Mouse (Mus musculus): Measurements from ENCODE around the gene Cog1. TPM values are rescaled to one million over a fixed set of nuclear protein-coding genes. Genes with fewer than 3 reads are reported as not detected.

Cog1 gene
- polyA plus RNA-seq, 1 experiment: 4.5 TPM

DNA sequence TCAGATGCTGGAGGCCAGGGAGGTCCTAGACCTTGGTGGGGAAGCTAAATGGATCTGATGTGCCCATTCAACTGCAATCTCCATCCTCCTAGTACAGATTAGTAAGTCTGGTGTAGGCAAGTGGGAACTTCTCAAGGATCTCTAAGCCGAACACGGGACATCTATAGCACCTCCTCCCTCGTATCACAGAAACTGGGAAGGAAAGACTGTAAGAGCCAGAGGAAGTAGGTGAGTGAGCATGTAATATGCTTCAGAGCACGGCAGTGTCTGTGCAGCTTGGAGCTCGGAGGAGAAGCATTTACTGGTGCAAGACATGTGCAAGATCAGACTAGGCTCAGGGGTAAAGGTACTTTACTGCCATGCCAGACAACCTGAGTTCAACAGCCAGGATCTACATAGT is 19.9 kb downstream of the Cog1 start:
- H3K27me3 ChIP-seq (ENCODE audit: control insufficient read depth): no peaks in the 10 kb centered on the region
- no peaks in the 10 kb centered on the region for H3K9me3 ChIP-seq (ENCODE audit: control insufficient read depth, low read length)
- peaks cover 72% of the 10 kb centered on the region for H3K4me1 ChIP-seq (ENCODE audit: control insufficient read depth)
- no peak for TF ChIP-seq GATA1 (IDR thresholded peaks at IDR 0.05; ENCODE audit: low read length)
- TF ChIP-seq TAL1 (IDR thresholded peaks at IDR 0.05; ENCODE audit: low read length): no peak
- H3K4me3 ChIP-seq (replicated peaks): no peak overlapping the region
- H3K36me3 ChIP-seq (ENCODE audit: control insufficient read depth): peaks cover 96% of the 10 kb centered on the region

DNA sequence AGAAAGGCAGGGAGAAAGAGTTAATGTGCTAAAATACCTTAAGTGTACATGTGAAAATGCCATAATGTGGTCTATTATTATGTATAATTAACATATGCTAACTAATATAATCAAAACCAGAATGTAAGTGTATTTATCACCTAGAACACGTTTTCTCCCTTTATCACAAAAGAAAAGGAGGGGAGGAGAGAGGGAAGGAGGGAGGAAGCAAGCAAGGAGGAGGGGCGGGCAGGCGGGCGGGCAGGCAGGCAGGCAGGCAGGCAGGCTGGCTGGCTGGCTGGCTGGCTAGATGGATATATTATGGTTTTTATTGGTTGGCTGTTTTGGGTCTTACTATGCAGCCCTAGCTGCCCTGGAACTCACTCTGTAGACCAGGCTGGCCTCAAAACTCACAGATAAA is 20.7 kb downstream of the Cog1 start:
- H3K27me3 ChIP-seq (ENCODE audit: control insufficient read depth): no peaks in the 10 kb centered on the region
- no peak overlapping the region for H3K4me3 ChIP-seq (replicated peaks)
- H3K36me3 ChIP-seq (ENCODE audit: control insufficient read depth): peaks cover 96% of the 10 kb centered on the region
- H3K9me3 ChIP-seq (ENCODE audit: control insufficient read depth, low read length): no peaks in the 10 kb centered on the region
- TF ChIP-seq GATA1 (IDR thresholded peaks at IDR 0.05; ENCODE audit: low read length) (no peak), TAL1 (IDR thresholded peaks at IDR 0.05; ENCODE audit: low read length) (no peak)
- peaks cover 73% of the 10 kb centered on the region for H3K4me1 ChIP-seq (ENCODE audit: control insufficient read depth)

DNA sequence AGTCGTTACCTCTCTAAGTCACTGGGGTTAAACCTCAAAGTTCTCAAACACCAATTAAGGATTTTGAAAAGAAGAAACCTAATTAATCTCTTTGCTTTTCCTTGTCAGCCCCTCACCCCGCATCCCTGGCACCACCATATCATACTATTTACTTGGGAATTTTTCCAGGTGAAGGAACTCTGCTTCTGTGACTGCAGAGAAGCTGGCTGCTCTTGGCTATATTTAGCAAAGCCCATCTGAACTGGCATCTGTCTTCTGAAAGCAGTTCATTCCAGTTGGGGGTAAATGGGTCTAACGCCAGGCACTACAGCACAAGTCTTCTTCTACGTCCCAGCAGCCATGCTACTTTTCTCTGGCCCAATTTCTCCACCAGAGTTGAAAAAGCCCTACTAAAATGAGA is 24.6 kb downstream of the Cog1 start:
- H3K4me3 ChIP-seq (replicated peaks): no peak overlapping the region
- no peaks in the 10 kb centered on the region for H3K27me3 ChIP-seq (ENCODE audit: control insufficient read depth)
- H3K36me3 ChIP-seq (ENCODE audit: control insufficient read depth): peaks cover 98% of the 10 kb centered on the region
- H3K4me1 ChIP-seq (ENCODE audit: control insufficient read depth): peaks cover 63% of the 10 kb centered on the region
- no peak for TF ChIP-seq TAL1 (IDR thresholded peaks at IDR 0.05; ENCODE audit: low read length)
- no peak for TF ChIP-seq GATA1 (IDR thresholded peaks at IDR 0.05; ENCODE audit: low read length)
- no peaks in the 10 kb centered on the region for H3K9me3 ChIP-seq (ENCODE audit: control insufficient read depth, low read length)

DNA sequence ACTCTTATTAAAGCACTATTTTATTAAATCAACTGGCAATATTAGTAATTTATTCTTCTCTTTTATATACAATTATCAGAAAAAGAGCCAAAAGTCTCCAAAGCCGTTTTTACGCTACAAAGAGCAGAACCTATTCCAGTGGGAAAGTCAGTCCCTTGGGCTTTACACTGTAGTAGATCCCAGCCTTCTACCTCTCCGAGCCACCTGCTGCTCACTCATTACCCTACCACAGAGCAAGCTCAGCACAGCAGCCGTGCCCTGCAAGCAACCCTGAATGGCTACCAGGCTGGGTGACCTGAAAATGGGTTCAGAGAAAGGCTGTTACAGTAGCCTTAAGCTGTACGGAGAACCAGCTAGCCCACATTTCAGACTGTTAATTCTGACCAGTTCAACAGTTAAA is 25.6 kb downstream of the Cog1 start:
- Histone ChIP-seq H3K4me3 (replicated peaks) (no peak overlapping the region), H3K9me3 (ENCODE audit: control insufficient read depth, low read length) (no peaks in the 10 kb centered on the region), H3K4me1 (ENCODE audit: control insufficient read depth) (peaks cover 61% of the 10 kb centered on the region), H3K36me3 (ENCODE audit: control insufficient read depth) (peaks cover 97% of the 10 kb centered on the region), H3K27me3 (ENCODE audit: control insufficient read depth) (no peaks in the 10 kb centered on the region)
- TF ChIP-seq TAL1 (IDR thresholded peaks at IDR 0.05; ENCODE audit: low read length): no peak
- TF ChIP-seq GATA1 (IDR thresholded peaks at IDR 0.05; ENCODE audit: low read length): no peak

DNA sequence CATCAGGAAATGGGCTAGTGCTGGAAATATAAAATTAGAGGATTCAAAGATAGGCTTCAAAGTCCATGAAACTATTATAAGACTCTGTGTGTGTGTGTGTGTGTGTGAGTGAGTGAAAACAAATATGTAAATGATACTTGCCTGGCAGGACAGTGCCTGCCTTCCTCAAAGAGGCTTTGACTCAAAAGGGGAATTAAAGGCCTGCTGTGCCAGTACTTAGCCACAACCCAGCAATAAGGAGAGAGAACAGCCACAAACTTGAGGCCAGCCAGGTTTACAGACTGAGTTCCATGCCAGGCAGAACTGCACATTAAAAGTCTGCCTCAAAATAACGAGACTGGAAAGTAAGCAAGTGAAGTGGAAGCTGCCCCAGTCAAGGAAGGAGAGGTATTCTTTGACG is 27.9 kb downstream of the Cog1 start:
- Histone ChIP-seq H3K36me3 (ENCODE audit: control insufficient read depth) (peaks cover 89% of the 10 kb centered on the region), H3K4me3 (replicated peaks) (no peak overlapping the region), H3K27me3 (ENCODE audit: control insufficient read depth) (no peaks in the 10 kb centered on the region), H3K9me3 (ENCODE audit: control insufficient read depth, low read length) (no peaks in the 10 kb centered on the region), H3K4me1 (ENCODE audit: control insufficient read depth) (peaks cover 66% of the 10 kb centered on the region)
- TF ChIP-seq TAL1 (IDR thresholded peaks at IDR 0.05; ENCODE audit: low read length): no peak
- no peak for TF ChIP-seq GATA1 (IDR thresholded peaks at IDR 0.05; ENCODE audit: low read length)

DNA sequence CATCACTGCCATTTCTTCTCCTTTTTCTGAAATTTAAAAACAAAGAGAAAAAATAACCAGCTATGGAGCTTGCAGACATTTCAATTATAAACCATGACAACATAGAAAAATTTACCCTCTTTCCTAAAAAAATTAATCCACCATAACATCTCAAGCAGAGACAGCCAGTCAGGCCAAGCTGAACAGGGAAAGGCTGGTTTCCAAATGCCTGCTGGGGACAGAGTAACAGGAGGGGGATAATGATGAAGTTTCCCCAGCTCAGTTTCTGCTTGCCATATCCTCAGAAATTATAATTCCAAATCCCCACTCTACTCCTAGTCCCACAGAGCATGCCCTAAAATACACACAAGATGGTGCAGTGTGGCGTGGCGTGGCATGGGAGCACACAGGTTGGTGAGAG is 28.4 kb downstream of the Cog1 start:
- H3K36me3 ChIP-seq (ENCODE audit: control insufficient read depth): peaks cover 86% of the 10 kb centered on the region
- no peaks in the 10 kb centered on the region for H3K27me3 ChIP-seq (ENCODE audit: control insufficient read depth)
- no peaks in the 10 kb centered on the region for H3K9me3 ChIP-seq (ENCODE audit: control insufficient read depth, low read length)
- H3K4me3 ChIP-seq (replicated peaks): no peak overlapping the region
- no peak for TF ChIP-seq TAL1 (IDR thresholded peaks at IDR 0.05; ENCODE audit: low read length)
- TF ChIP-seq GATA1 (IDR thresholded peaks at IDR 0.05; ENCODE audit: low read length): no peak
- H3K4me1 ChIP-seq (ENCODE audit: control insufficient read depth): peaks cover 67% of the 10 kb centered on the region

DNA sequence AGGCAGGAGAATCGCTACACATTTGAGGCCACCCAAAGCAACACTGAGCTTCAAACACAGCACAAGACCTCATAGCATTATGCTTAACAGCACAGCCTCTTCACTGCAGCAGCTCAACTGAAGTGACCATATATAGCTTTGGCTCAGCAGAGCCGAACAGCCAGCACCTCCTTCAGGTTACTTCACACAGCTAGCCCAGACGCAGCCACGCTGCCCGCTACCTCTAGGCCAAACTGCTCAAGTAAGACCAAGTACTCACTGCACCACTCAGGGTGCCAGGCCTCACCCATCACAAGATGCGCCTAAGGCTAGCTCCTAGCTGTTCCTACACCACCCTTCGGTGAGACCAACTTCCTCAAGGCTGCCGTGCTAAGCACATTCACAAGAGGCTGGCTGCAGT is 29.4 kb downstream of the Cog1 start:
- H3K9me3 ChIP-seq (ENCODE audit: control insufficient read depth, low read length): no peaks in the 10 kb centered on the region
- H3K36me3 ChIP-seq (ENCODE audit: control insufficient read depth): peaks cover 79% of the 10 kb centered on the region
- no peaks in the 10 kb centered on the region for H3K27me3 ChIP-seq (ENCODE audit: control insufficient read depth)
- H3K4me3 ChIP-seq (replicated peaks): peak overlapping the region; percentile 36
- H3K4me1 ChIP-seq (ENCODE audit: control insufficient read depth): peaks cover 64% of the 10 kb centered on the region
- TF ChIP-seq TAL1 (IDR thresholded peaks at IDR 0.05; ENCODE audit: low read length) (no peak), GATA1 (IDR thresholded peaks at IDR 0.05; ENCODE audit: low read length) (no peak)

DNA sequence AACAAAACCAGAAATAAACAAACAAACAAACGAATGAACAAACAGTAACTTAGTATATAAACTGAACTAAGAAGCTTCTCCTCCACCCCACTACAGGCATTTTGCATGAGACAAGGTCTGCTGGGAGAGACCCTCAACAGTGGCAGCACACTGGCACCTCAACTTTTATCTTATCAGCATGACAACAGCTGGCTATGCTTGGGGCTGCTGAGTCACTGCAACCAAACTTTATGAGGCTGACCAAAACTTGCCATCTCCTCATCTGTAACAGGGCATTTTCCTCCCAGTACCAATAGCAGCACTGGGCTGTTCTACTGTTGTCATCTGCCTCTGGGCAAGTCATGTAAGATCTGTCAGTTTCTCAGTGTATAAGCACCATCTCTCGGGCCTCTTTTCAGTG is 32.0 kb downstream of the Cog1 start:
- no peaks in the 10 kb centered on the region for H3K9me3 ChIP-seq (ENCODE audit: control insufficient read depth, low read length)
- peaks cover 73% of the 10 kb centered on the region for H3K4me1 ChIP-seq (ENCODE audit: control insufficient read depth)
- H3K4me3 ChIP-seq (replicated peaks): peak overlapping the region; percentile 100
- H3K36me3 ChIP-seq (ENCODE audit: control insufficient read depth): peaks cover 53% of the 10 kb centered on the region
- TF ChIP-seq GATA1 (IDR thresholded peaks at IDR 0.05; ENCODE audit: low read length) (peak; percentile 95), TAL1 (IDR thresholded peaks at IDR 0.05; ENCODE audit: low read length) (peak; percentile 94)
- no peaks in the 10 kb centered on the region for H3K27me3 ChIP-seq (ENCODE audit: control insufficient read depth)

DNA sequence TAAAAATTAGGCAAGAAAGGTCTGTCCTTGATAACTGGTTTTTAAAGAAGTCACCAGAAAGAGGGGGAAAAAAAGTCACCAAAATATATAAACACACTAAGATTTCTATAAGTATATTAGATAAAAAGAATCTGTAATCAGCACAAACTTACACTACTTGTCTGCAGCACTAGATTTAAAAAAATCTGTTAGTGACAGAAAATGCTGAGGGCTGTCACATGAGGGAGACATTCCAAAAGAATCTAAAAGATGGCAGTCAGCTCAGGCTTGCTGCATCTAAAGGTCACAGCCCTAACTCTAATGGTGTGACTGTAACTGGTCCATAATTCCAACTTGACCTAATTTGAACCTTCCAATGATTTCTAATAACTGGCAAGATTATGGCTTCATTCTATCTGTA is 33.0 kb downstream of the Cog1 start:
- H3K4me1 ChIP-seq (ENCODE audit: control insufficient read depth): peaks cover 73% of the 10 kb centered on the region

More for the DNA sequence above, 33.0 kb downstream of the Cog1 start:
- TF ChIP-seq TAL1 (IDR thresholded peaks at IDR 0.05; ENCODE audit: low read length) (no peak), GATA1 (IDR thresholded peaks at IDR 0.05; ENCODE audit: low read length) (no peak)
- no peaks in the 10 kb centered on the region for H3K27me3 ChIP-seq (ENCODE audit: control insufficient read depth)
- no peaks in the 10 kb centered on the region for H3K9me3 ChIP-seq (ENCODE audit: control insufficient read depth, low read length)
- H3K4me3 ChIP-seq (replicated peaks): peak overlapping the region; percentile 100
- H3K36me3 ChIP-seq (ENCODE audit: control insufficient read depth): peaks cover 49% of the 10 kb centered on the region
